Mouse (Mus musculus) heart, postnatal 0 days (tissue): ENCODE results near the gene Capn12.

ENCODE experiments used
- CTCF ChIP-seq: IDR thresholded peaks from 2 replicates; pipeline ENCODE4 v1.5.1; 2016; ENCODE audit warnings: antibody characterized with exemption, control low read depth, low read depth
- EP300 ChIP-seq: IDR thresholded peaks from 2 replicates; pipeline ENCODE4 v1.6.1; 2016; ENCODE audit warnings: antibody characterized with exemption, low read depth

DNA sequence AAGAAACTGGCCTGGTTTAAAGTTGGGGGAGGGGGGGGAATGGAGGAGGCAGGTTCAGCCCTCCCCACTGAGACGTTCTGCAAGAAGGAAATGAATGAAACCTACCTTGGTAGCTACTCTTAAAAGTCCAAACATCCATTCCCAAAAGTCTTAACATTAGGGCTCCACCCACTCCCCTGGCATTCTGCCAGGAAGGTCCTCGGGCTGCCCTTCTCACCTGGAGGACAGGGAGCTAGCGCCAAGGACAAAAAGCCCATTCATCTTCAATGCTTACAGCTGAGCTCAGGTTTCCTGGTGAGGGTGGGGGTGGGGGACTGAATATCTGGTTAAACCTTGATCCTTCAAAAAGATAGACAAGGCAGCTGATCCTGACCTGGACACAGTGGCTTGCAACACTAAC, 48.2 kb downstream of the Capn12 start:
- TF ChIP-seq CTCF (no peak), EP300 (no peak)
